Mouse (Mus musculus): ENCODE results near the gene Dync2h1.

GRCm38 (mm10) chr9:7221024-7221423 is 36.8 kb upstream of the Dync2h1 start:
- no peak for TF ChIP-seq POLR2A (IDR thresholded peaks at IDR 0.05; ENCODE audit: borderline replicate concordance, extremely low read depth, insufficient read depth, insufficient read length, poor library complexity, severe bottlenecking)
- TF ChIP-seq CTCF (IDR thresholded peaks at IDR 0.05; ENCODE audit: borderline replicate concordance, extremely low read depth, insufficient read depth, insufficient read length), result no peak
